ENCODE assay signal across 21 mouse cellular contexts in the genomic region with DNA sequence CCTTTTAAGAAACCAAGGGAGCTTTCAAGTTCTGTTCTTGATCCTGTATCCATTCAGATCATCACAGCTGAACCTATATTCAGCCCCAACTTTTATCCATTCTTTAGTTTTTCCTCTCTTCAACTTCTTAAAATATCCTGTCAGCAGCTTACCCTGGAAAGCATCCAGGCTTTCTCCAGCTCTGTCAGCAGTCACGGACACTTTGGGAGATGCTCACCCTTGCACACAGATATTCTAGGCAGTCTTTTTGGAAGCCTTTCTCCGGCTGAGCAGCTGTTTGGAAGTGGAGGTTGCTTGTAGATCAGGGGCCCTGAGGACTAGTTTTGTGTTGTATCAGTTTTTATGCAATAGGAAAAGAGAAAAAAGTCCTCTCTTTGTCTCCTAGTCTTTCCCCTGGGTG.
A peak's percentile ranks its signal among the peaks of the same experiment; 100 is the strongest.
DNase-seq lines count a peak whose midpoint lies in the region.
"Had no signal": no experiment of that assay in that cellular context is flagged by ENCODE, and none has a peak within 500 bp of the region (broad histone marks: within the 10 kb centered on the region; RNA-seq: fewer than 3 reads in every experiment).

No protein-coding gene starts in this region.

- H3K4me3 ChIP-seq in heart, embryonic 10.5 days = no peak overlapping the region
- H3K4me3 ChIP-seq: forebrain, embryonic 12.5 days; intestine, embryonic 15.5 days; liver, embryonic 13.5 days; midbrain, embryonic 12.5 days; neural tube, embryonic 13.5 days had no signal

- H3K27ac ChIP-seq in heart, embryonic 10.5 days = no peak overlapping the region
- H3K27ac ChIP-seq: forebrain, embryonic 12.5 days; hindbrain, embryonic 14.5 days; intestine, embryonic 15.5 days; liver, embryonic 13.5 days; macrophage; midbrain, embryonic 12.5 days; neural tube, embryonic 13.5 days had no signal

- WGBS in heart, embryonic 10.5 days = 40% methylated on average over 2 of the region's 2 CpGs

- DNase-seq in heart, adult 18-20 months = peak; percentile 18 to 29
- no peak for DNase-seq in heart, embryonic 10.5 days (ENCODE audit: low spot score)
- DNase-seq in lung, postnatal 10 days = peak; percentile 32
- DNase-seq in lung, adult 18-20 months = no peak
- DNase-seq in cerebellum, adult 8-10 months = peak; percentile 25
- peak; percentile 36 for DNase-seq in telencephalon, adult 2 months (ENCODE audit: low read depth, low spot score)
- DNase-seq in layer of hippocampus, adult 9-11 months = no peak
- DNase-seq: adrenal gland, postnatal 10 days; B cell, adult 2 months; embryo, embryonic 11 days; gastrocnemius, postnatal 36 days; left cerebral cortex, postnatal 4 days; liver, embryonic 13.5 days; right cerebral cortex, postnatal 4 days; thymus, postnatal 36 days had no signal

- no peaks in the 10 kb centered on the region for H3K27me3 ChIP-seq in heart, embryonic 10.5 days (ENCODE audit: insufficient read depth, poor library complexity, severe bottlenecking)
- H3K27me3 ChIP-seq: forebrain, embryonic 12.5 days; intestine, embryonic 15.5 days; liver, embryonic 13.5 days; midbrain, embryonic 12.5 days; neural tube, embryonic 13.5 days had no signal

- no peaks in the 10 kb centered on the region for H3K4me1 ChIP-seq in heart, embryonic 10.5 days
- H3K4me1 ChIP-seq: forebrain, embryonic 12.5 days; intestine, embryonic 15.5 days; liver, embryonic 13.5 days; midbrain, embryonic 12.5 days; neural tube, embryonic 13.5 days had no signal

- H3K36me3 ChIP-seq in heart, embryonic 10.5 days = no peaks in the 10 kb centered on the region
- H3K36me3 ChIP-seq: forebrain, embryonic 12.5 days; intestine, embryonic 15.5 days; liver, embryonic 13.5 days; midbrain, embryonic 12.5 days; neural tube, embryonic 13.5 days had no signal

- H3K9me3 ChIP-seq in heart, embryonic 10.5 days = no peaks in the 10 kb centered on the region
- H3K9me3 ChIP-seq: forebrain, embryonic 12.5 days; intestine, embryonic 15.5 days; liver, embryonic 13.5 days; midbrain, embryonic 12.5 days; neural tube, embryonic 13.5 days had no signal

Comparison
In these comparisons a context has a peak if more than half of its experiments do, and no peak if none do; other contexts are left out.
1. DNase-seq: peak in heart, adult 18-20 months (2 of 2), lung, postnatal 10 days (single experiment), cerebellum, adult 8-10 months (single experiment) and telencephalon, adult 2 months (single experiment); none in heart, embryonic 10.5 days (single experiment), lung, adult 18-20 months (0 of 2) and layer of hippocampus, adult 9-11 months (single experiment).